Mouse (Mus musculus) midbrain, embryonic 14.5 days (tissue): ENCODE results near the gene Cxcl14. TPM values are rescaled to one million over a fixed set of nuclear protein-coding genes. Genes with fewer than 3 reads are reported as not detected.

Source experiments
- polyA plus RNA-seq: library from polyadenylated mRNA; unstranded; fragments of >200 nt; fragmentation: Nextera tagmentation; extraction: Ambion mirVana; gene quantifications from 2 replicates; pipeline ENCODE4 v1.2.1, GENCODE M21; 2014

Gene Cxcl14
- polyA plus RNA-seq, 1 experiment from 2014 or later: 11.2 TPM

Other genes with a start within 250 kb of the Cxcl14 start
- gene H2afy, start 160.2 kb downstream of the Cxcl14 start, polyA plus RNA-seq: 292 and 355 TPM in 2 replicates
- gene Tifab, start 117.7 kb downstream of the Cxcl14 start, polyA plus RNA-seq: 0.43 and 0.64 TPM in 2 replicates
- gene Neurog1, start 44.4 kb downstream of the Cxcl14 start, polyA plus RNA-seq: 3.6 and 8.9 TPM in 2 replicates
- not detected in 2 replicates for gene Gm3045, start 130.0 kb upstream of the Cxcl14 start, polyA plus RNA-seq
- gene Slc25a48, start 141.8 kb upstream of the Cxcl14 start, polyA plus RNA-seq: 0.11 TPM in 1 of 2 replicates, not detected in the other
- gene Il9, start 185.7 kb upstream of the Cxcl14 start, polyA plus RNA-seq: not detected in 2 replicates
- 3.3 and 3.7 TPM in 2 replicates for gene Fbxl21, start 225.9 kb upstream of the Cxcl14 start, polyA plus RNA-seq